Mouse (Mus musculus) thymus, postnatal 4 days (tissue): Measurements from ENCODE around the gene Rad51ap2.

Experiments
- DNase-seq: peaks from one replicate; pipeline ENCODE4 v3.0.0; 2021

Rad51ap2 gene

DNA sequence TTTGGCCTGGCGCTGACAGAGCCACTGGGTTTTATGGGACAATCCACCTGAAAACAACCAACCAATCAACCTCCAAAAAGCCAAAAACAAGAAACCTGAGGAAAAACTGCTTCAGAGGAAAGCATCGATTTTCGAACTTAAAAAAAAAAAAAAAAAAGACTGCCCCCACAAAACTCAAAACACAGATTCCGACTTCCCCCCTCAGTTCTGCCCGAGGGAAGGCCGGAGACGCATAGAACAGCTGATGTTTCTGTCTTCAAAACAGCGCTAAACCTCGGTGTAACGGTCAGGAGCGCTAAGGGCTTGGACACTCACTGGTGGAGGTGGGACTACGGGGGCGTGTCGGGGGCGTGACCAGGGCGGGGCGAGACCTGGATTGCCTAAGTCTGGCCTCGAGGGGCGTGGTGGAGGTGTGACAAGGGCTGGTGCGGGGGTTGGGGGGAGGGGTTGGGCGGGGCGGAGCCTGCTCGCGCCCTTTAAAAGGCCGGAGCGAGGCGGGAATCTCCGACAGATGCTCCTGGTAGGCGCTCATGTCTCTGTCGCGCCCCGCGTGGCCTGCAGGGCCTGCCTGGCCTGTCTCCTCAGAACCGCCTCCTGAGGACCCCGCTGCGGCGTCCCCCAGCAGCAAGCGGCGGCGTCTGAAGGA lies at the start of gene Rad51ap2:
TSS of gene Rad51ap2 (plus strand) at position 531 of the 646 bp plus-strand sequence.
- peak; percentile 65 for DNase-seq

DNA sequence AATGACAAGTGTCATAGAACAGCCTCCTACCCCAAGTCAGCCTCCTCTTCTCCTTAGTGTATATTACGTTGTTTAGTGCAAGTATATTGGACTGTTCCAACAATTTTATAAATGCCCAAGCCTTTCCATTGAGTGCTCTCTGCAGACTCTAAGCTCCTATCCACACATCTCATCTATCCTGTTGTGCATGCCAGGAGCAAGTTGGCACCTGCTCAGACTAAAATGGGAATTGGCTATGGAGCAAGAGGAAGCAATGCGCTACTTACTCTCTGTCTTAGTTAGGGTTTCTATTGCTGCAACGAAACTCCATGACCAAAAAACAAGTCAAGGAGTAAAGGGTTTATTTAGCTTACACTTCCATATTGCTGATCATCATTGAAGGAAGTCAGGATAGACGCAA lies 48.2 kb upstream of the Rad51ap2 start:
- DNase-seq: no peak

- DNase-seq: no peak
Observed at GRCm38 (mm10) chr12:11418112-11418511, 37.8 kb upstream of the Rad51ap2 start.

- no peak for DNase-seq
Observed at GRCm38 (mm10) chr12:11427396-11427795, 28.5 kb upstream of the Rad51ap2 start.

GRCm38 (mm10) chr12:11433126-11433525 lies 22.8 kb upstream of the Rad51ap2 start:
- no peak for DNase-seq

DNA sequence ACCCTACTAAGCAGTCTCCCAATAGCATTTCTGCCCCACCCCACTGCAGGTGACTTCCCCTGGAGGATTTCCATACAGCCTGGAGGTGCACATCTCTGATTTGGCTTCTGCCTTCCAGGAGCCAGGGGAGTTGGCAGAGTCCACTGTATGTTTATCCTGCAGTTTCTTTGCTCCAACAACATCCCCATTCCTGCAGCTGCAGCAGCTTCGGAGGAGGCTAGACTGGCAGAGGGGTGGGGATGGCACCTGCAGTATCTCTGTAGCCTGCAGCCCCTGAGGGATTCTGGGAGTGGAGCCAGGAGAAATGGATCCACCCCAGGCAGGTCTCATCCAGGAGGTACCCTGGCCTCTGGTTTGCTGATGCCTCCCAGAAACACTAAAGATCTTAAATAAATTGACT lies 22.2 kb upstream of the Rad51ap2 start:
- no peak for DNase-seq

- DNase-seq: no peak
Observed at GRCm38 (mm10) chr12:11434446-11434845, 21.4 kb upstream of the Rad51ap2 start.

DNA sequence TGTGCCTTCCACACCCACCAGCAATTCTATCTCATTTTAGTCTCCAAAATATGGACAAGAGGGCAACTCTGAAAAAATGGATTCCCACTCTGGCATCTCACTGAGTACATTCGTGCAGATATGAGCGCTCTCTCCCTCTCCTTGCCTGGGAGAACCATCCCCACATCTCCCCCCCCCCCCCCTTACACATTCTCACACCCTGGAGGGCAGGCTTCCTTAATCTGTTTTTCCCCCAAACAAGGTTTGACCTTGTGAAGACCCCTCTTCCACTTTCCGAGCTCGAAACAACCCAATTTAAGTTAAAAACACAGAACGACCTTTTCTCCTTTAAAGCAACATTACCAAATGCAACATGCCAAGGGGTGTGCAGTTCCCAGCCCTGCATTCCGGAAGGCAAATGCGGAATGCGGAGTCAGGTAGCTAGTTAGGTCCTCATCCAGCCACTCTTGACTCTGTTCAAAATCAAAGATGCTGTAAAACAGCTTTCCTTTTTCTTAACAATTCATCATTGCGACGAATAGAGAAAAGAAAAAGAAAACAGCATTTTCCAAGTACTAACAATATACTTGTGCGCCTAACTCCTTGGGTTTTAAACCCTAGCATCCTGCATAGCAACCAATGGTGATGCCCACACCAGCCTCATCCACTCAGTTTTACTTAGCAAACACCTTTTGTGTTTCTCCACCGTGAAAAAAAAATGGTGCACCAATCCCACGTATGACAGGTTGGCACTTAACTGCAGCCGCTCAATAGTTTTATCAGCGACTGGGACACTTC lies 20.4 kb upstream of the Rad51ap2 start:
- DNase-seq: no peak

GRCm38 (mm10) chr12:11436023-11436350 lies 19.9 kb upstream of the Rad51ap2 start:
- no peak for DNase-seq

- no peak for DNase-seq
Observed at GRCm38 (mm10) chr12:11436497-11437265, 19.2 kb upstream of the Rad51ap2 start, which contains the start of gene Vsnl1. Gene Vsnl1 (minus strand): TSS chr12:11436613.

DNA sequence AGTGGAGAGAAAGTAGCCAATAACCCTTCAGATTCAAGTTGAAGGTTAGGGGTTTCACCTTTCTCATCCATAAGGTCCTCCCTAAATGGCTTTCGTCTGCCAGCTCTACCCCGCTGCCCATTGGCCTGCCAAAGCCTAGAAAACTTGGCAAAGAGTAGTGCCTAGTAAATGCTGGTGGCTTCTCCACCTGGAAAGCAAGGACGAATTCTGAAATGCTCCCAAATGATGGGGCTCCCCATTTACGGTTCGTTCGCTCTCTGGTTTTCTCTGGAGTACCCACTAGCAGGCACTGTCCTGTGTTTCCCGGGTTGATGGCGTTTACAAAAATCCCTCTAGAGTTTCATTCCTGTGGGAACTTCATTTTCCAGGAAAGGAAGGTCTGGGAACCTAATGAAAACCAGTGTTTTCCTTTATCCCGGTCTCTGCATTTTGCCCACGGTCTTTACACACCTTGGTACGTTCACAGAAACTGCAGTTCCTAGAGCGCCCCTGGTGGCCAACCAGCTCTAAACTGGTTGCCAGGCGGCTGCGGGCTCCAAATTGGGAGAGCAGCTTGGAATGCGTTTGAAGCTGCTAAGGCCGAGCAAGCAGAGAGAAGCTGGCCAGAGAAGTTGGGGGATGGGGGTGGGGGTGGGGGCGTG lies 18.5 kb upstream of the Rad51ap2 start:
- peak; percentile 73 for DNase-seq

DNA sequence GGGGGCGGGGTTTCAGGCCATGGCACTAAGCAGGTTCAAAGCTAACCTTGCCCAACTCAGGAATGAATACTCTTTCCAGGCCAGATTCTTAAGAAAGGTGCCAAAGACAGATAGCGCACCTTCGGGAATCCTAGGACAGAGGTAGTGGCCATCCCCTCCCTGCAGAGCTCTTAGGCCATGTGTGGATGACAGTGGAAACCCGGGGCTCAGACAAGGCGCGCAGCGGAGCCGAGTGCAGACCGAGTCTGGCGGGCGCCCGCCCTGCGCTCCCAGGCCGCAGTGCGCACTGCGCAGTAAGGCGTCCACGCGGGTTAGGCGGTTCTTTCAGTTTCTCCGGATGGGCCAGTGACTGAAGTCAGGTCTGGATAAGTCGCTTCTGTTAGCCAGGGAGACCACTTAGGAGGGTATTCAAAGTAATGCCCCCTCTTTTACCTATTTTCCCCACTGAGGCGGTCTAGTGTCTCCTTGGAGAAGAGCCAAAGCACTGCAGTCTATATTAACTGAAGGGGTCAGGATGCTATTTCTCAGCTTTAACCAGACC lies 17.9 kb upstream of the Rad51ap2 start:
- DNase-seq: no peak

- DNase-seq: no peak
Observed at GRCm38 (mm10) chr12:11454146-11454545, 1.7 kb upstream of the Rad51ap2 start.

- DNase-seq: no peak
Observed at GRCm38 (mm10) chr12:11456213-11456612, 334 bp downstream of the Rad51ap2 start.

DNA sequence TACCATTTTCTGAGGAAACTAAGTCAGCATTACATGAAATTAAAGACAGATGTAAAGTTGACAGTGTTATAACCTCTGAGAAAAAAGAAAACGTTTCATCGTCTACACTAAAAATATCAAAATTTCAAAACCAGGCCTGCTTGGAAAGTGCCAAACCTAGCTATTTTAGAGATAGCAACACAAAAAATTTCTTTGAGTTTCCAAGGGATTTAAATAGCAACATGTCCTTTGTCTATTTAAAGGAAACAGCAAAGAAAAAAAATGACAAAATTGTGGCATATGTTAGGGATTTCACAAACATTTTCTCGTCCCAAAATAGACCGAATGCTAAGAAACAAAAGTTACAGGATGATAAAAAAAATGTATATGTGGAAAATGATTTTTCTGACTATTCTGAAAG lies 753 bp downstream of the Rad51ap2 start:
- DNase-seq: no peak
